ENCODE assay signal across 9 mouse cellular contexts in the genomic region with DNA sequence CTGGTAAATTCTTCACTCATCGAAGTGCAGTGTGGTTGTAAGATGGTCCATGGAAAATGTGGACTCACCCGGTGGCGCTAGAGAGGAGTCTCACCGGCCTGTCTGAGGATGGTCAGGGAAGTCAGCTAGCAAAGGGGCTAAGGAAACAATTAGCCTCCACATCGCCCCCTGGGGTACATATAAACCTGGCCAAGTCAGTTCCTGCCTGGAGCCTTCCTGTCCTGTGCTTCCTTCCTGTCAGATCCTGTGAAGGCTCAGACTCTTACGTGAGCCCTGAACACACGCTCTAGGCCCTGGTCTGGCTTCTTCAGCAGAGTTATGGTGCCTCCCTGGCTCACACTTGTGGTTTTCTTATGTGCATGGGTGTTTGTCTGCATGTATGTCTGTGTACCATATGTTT. TPM values are rescaled to one million over a fixed set of nuclear protein-coding genes. Genes with fewer than 3 reads are reported as not detected.
A peak's percentile ranks its signal among the peaks of the same experiment; 100 is the strongest.
DNase-seq lines count a peak whose midpoint lies in the region; ATAC-seq and TF ChIP-seq lines count a peak whose summit lies in the region.
"Had no signal": no experiment of that assay in that cellular context is flagged by ENCODE, and none has a peak within 500 bp of the region (broad histone marks: within the 10 kb centered on the region; RNA-seq: fewer than 3 reads in every experiment).

No protein-coding gene starts in this region.

- H3K4me3 ChIP-seq in thymus, adult 2 months (ENCODE audit: control insufficient read depth, insufficient read depth, low read length): no peak overlapping the region
- H3K4me3 ChIP-seq: neural tube, embryonic 12.5 days had no signal

- no peak for ATAC-seq in CD4-positive, CD25-positive, alpha-beta regulatory T cell, adult 4 months

- no peaks in the 10 kb centered on the region; the same call in 1 of the 2 replicates for H3K27me3 ChIP-seq in thymus, adult 2 months (ENCODE audit: control insufficient read depth, insufficient read depth, low read length)
- H3K27me3 ChIP-seq: neural tube, embryonic 12.5 days had no signal

- H3K36me3 ChIP-seq in thymus, adult 2 months (ENCODE audit: control insufficient read depth, insufficient read depth, low read length): no peaks in the 10 kb centered on the region

- TF ChIP-seq CTCF in thymus, adult 2 months (IDR thresholded peaks at IDR 0.05; ENCODE audit: borderline replicate concordance, control insufficient read depth, extremely low read depth, insufficient read depth, low read length, poor library complexity): no peak

- H3K4me1 ChIP-seq in thymus, adult 2 months (replicated peaks; ENCODE audit: control insufficient read depth, insufficient read depth, low read length): peaks cover 11% of the 10 kb centered on the region

- peak; percentile 40 for DNase-seq in CD4-positive, CD25-positive, alpha-beta regulatory T cell, adult 2 months (ENCODE audit: low read depth, low spot score)
- peak; percentile 22 for DNase-seq in thymus, adult 2 months
- no peak for DNase-seq in thymus, adult 18-20 months
- DNase-seq in kidney, postnatal 36 days: peak; percentile 67 to 78
- DNase-seq in retina, postnatal 1 day: peak; percentile 46
- no peak for DNase-seq in gastrocnemius, postnatal 4 days (ENCODE audit: low spot score in 2 of 2)
- no peak for DNase-seq in gastrocnemius, postnatal 25 days

- TF ChIP-seq POLR2A in thymus, adult 2 months (IDR thresholded peaks at IDR 0.05; ENCODE audit: control insufficient read depth, extremely low read depth, insufficient read depth, low read length, poor library complexity): no peak

- no peak overlapping the region for H3K27ac ChIP-seq in thymus, adult 2 months (ENCODE audit: control insufficient read depth, insufficient read depth, low read length)
- H3K27ac ChIP-seq: neural tube, embryonic 12.5 days had no signal

- 69% methylated on average over 7 of the region's 7 CpGs for WGBS in thymus, adult 2 months

RNA-seq across cellular contexts. Expression of a gene that starts 5.3 kb away (rescaled TPM):
- under 1 TPM in 1 of 2 experiments, not detected in 1; 0.76 TPM for polyA plus RNA-seq in CD4-positive, CD25-positive, alpha-beta regulatory T cell, adult 4 months (2017; shearing (Covaris generic))
- 0.89 and 0.92 TPM in 2 replicates for polyA plus RNA-seq in thymus, adult 2 months (2012; rRNA removed)
- total RNA-seq in gastrocnemius, postnatal 4 days (2021): 10 to 100 TPM; 10.4 to 12.8 TPM
- 1 to 10 TPM; 1.5 to 1.8 TPM for total RNA-seq in gastrocnemius, postnatal 25 days (2021)

RNA-seq across cellular contexts. Expression of a gene that starts 24.3 kb away (rescaled TPM):
- polyA plus RNA-seq in CD4-positive, CD25-positive, alpha-beta regulatory T cell, adult 4 months (2017; shearing (Covaris generic)): 10 to 100 TPM; 18.5 to 19.2 TPM
- 18.6 and 20.3 TPM in 2 replicates for polyA plus RNA-seq in thymus, adult 2 months (2012; rRNA removed)
- total RNA-seq in gastrocnemius, postnatal 4 days (2021): 1 to 10 TPM; 6.2 to 8.8 TPM
- total RNA-seq in gastrocnemius, postnatal 25 days (2021): 1 to 10 TPM; 2.0 to 3.0 TPM

RNA-seq across cellular contexts. Expression of a gene that starts 25.4 kb away (rescaled TPM):
- polyA plus RNA-seq in CD4-positive, CD25-positive, alpha-beta regulatory T cell, adult 4 months (2017; shearing (Covaris generic)): 1 to 10 TPM; 3.2 to 6.2 TPM
- polyA plus RNA-seq in thymus, adult 2 months (2012; rRNA removed): 1.1 and 2.0 TPM in 2 replicates
- total RNA-seq in gastrocnemius, postnatal 4 days (2021): under 1 TPM in 1 of 2 experiments, not detected in 1; 0.47 TPM
- not detected for total RNA-seq in gastrocnemius, postnatal 25 days (2021)
- polyA plus RNA-seq: neural tube, embryonic 12.5 days had no signal

RNA-seq across cellular contexts. Expression of a gene that starts 32.5 kb away (rescaled TPM):
- polyA plus RNA-seq in CD4-positive, CD25-positive, alpha-beta regulatory T cell, adult 4 months (2017; shearing (Covaris generic)): 10 to 100 TPM; 12.2 to 13.2 TPM
- polyA plus RNA-seq in thymus, adult 2 months (2012; rRNA removed): 18.0 and 21.4 TPM in 2 replicates
- total RNA-seq in gastrocnemius, postnatal 4 days (2021): 1 to 10 TPM; 2.3 to 3.6 TPM
- total RNA-seq in gastrocnemius, postnatal 25 days (2021): under 1 TPM; 0.51 to 0.62 TPM

RNA-seq across cellular contexts. Expression of a gene that starts 54.8 kb away (rescaled TPM):
- polyA plus RNA-seq in CD4-positive, CD25-positive, alpha-beta regulatory T cell, adult 4 months (2017; shearing (Covaris generic)): 100 to 1,000 TPM; 663 to 923 TPM
- polyA plus RNA-seq in thymus, adult 2 months (2012; rRNA removed): 698 and 732 TPM in 2 replicates
- 1,000 to 10,000 TPM; 1,262 to 1,321 TPM for total RNA-seq in gastrocnemius, postnatal 4 days (2021)
- total RNA-seq in gastrocnemius, postnatal 25 days (2021): 100 to 1,000 TPM; 527 to 576 TPM

Comparison
In these comparisons a context has a peak if more than half of its experiments do, and no peak if none do; other contexts are left out.
1. DNase-seq: peak in CD4-positive, CD25-positive, alpha-beta regulatory T cell, adult 2 months (single experiment), thymus, adult 2 months (single experiment), kidney, postnatal 36 days (2 of 2) and retina, postnatal 1 day (single experiment); none in thymus, adult 18-20 months (0 of 2), gastrocnemius, postnatal 4 days (0 of 2) and gastrocnemius, postnatal 25 days (single experiment).
2. RNA of a gene that starts 5.3 kb away (total RNA-seq): 10.4 to 12.8 TPM in gastrocnemius, postnatal 4 days; 1.5 to 1.8 TPM in gastrocnemius, postnatal 25 days; every median in the first group is over 4 times any median in the second.